Mouse (Mus musculus) heart, adult 2 months (tissue): ENCODE results near the gene Crtc2.

ENCODE experiments used
- CTCF ChIP-seq: fragments of 200-600 bp; IDR thresholded peaks from 2 replicates; pipeline ENCODE4 v1.8.1; 2022; ENCODE audit warnings: antibody characterized with exemption, mild to moderate bottlenecking, moderate library complexity
- POLR2A ChIP-seq: fragments of 200-500 bp; IDR thresholded peaks from 2 replicates; pipeline ENCODE4 v1.6.1; 2011; ENCODE audit warnings: mild to moderate bottlenecking, low read depth, low read length, control low read depth; ENCODE audit not compliant: insufficient read depth

DNA sequence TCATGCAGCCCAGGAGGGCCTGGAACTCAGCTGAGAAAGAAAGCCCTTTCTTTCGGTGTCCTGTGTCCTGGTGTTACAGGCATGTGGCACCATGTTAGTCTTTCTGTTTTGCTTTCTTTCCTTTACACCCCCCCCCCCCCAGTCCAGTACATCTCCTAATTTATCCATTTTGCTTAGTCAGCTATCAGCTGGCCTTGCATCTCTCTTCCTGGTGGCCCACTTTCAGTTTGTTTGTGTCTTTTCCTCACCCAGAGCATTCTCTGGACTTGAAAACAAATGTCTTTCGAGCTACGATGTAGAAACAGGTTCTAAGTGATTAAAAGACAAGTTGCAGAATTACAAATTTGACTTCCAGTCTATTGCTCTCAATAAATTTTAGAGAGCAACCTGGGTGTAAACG lies 31.5 kb upstream of the Crtc2 start:
- TF ChIP-seq CTCF (no peak), POLR2A (no peak)
